Comparison of ENCODE assay signal across 28 mouse cellular contexts in the genomic region with DNA sequence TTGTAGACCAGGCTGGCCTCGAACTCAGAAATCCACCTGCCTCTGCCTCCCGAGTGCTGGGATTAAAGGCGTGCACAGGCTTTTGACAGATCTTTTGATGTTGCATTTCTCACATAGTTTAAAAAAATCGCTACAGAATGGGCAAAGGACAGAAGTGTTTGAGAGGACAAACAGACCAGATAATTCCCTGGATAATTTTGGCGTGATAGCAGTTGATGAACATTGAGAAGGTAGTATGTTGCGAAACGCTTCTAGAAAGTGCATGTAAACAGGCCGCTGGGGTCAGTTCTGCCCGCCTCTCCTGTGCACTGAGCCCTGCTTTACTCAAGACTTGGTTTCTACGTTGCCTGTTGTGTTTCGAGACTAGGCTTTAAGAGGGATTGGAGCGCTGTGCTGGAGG.
"Had no signal": no experiment of that assay in that cellular context is flagged by ENCODE, and none has a peak within 500 bp of the region (broad histone marks: within the 10 kb centered on the region; RNA-seq: fewer than 3 reads in every experiment).

No protein-coding gene starts in this region.

- H3K27me3 ChIP-seq: embryonic facial prominence, embryonic 12.5 days; embryonic facial prominence, embryonic 13.5 days; embryonic facial prominence, embryonic 15.5 days; forebrain, embryonic 12.5 days; forebrain, embryonic 13.5 days; forebrain, embryonic 15.5 days had no signal

- H3K4me2 ChIP-seq: embryonic facial prominence, embryonic 12.5 days; embryonic facial prominence, embryonic 13.5 days; embryonic facial prominence, embryonic 15.5 days; forebrain, embryonic 12.5 days; forebrain, embryonic 13.5 days; forebrain, embryonic 15.5 days had no signal

- H3K4me3 ChIP-seq: embryonic facial prominence, embryonic 10.5 days; embryonic facial prominence, embryonic 12.5 days; embryonic facial prominence, embryonic 13.5 days; embryonic facial prominence, embryonic 15.5 days; erythroblast, embryonic 14.5 days; forebrain, embryonic 10.5 days; forebrain, embryonic 12.5 days; forebrain, embryonic 13.5 days; forebrain, embryonic 15.5 days; gastrocnemius, adult 2 months had no signal

- H3K27ac ChIP-seq: embryonic facial prominence, embryonic 10.5 days; embryonic facial prominence, embryonic 12.5 days; embryonic facial prominence, embryonic 13.5 days; embryonic facial prominence, embryonic 15.5 days; forebrain, embryonic 10.5 days; forebrain, embryonic 12.5 days; forebrain, embryonic 13.5 days; forebrain, embryonic 15.5 days; gastrocnemius, adult 2 months had no signal

- ATAC-seq: forebrain, embryonic 13.5 days; forebrain, embryonic 14.5 days; forebrain, embryonic 15.5 days; forebrain, embryonic 16.5 days; forebrain, postnatal 0 days had no signal

- H3K4me1 ChIP-seq: forebrain, embryonic 10.5 days had no signal

- DNase-seq: cerebellum, adult 2 months; cerebellum, adult 8-10 months; cerebellum, adult 9-10 months; cerebellum, adult 9-11 months; cerebellum, postnatal 10 days; cerebellum, postnatal 14 days; cerebellum, postnatal 25 days; cerebellum, postnatal 36 days; embryo, embryonic 11 days; forebrain, postnatal 0 days; gastrocnemius, adult 2 months; gastrocnemius, postnatal 10 days; gastrocnemius, postnatal 14 days; gastrocnemius, postnatal 25 days; gastrocnemius, postnatal 36 days; heart, adult 11 months; heart, adult 18-20 months had no signal

- H3K9me3 ChIP-seq: embryonic facial prominence, embryonic 10.5 days; embryonic facial prominence, embryonic 12.5 days; embryonic facial prominence, embryonic 13.5 days; embryonic facial prominence, embryonic 15.5 days; forebrain, embryonic 10.5 days; forebrain, embryonic 12.5 days; forebrain, embryonic 13.5 days; forebrain, embryonic 15.5 days had no signal

- H3K9ac ChIP-seq: embryonic facial prominence, embryonic 12.5 days; embryonic facial prominence, embryonic 13.5 days; embryonic facial prominence, embryonic 15.5 days; forebrain, embryonic 12.5 days; forebrain, embryonic 13.5 days; forebrain, embryonic 15.5 days; forebrain, postnatal 0 days had no signal
